Mouse (Mus musculus): Measurements from ENCODE around the gene Ndufaf5. TPM values are rescaled to one million over a fixed set of nuclear protein-coding genes. Genes with fewer than 3 reads are reported as not detected.
"Not testable (repeated sequence)": the region's sequence is repeated elsewhere in the genome, so short reads cannot be mapped to it uniquely, and the experiment has no call there.

Gene Ndufaf5
- 31.9 and 32.1 TPM in 2 replicates for polyA plus RNA-seq (2014; fragmentation: Nextera tagmentation; extraction: Ambion mirVana)

DNA sequence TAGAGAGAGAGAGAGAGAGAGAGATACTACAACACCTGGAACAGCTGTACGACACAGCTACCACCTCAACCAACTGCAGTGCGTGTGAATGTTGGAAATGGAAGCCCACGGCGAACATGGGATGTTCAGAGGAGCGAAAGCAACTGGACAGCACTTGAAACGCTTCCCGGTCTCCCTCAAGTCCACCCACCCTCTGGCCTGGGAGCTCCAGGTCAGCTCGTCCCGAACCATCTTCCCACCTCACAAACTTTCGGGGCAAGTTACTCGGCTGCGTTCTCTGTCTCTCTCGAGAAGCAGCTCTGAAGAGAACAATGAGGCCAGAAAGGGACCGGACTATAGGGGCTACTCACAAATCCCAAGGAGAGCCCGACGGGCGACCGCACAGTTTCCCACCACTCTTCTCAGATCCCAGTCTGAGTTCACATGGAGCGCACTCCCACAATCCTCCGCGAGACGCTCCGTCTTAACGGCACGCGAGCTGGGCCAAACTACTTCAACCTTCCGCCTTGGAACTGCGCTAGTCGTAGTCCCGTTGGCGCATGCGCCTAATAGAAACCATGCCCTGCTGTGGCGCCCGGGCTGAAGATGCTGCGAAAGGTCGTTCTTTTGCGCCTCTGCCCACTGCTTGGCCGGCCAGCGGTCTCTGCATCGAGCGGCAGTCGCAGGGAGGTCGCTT, at the start of gene Ndufaf5, which contains the start of gene Esf1:
Ndufaf5 (plus strand) TSS at position 523 of the 676 bp plus-strand sequence.
Esf1 (minus strand) TSS at position 438 of the 676 bp plus-strand sequence.
- DNase-seq (ENCODE audit: low spot score) (peak; percentile 97), ATAC-seq (ENCODE audit: low FRiP score) (peak; percentile 98)
- no peaks in the 10 kb centered on the region for H3K27me3 ChIP-seq (ENCODE audit: control insufficient read depth, insufficient read depth, low read length)
- 1% methylated on average over 43 of the region's 43 CpGs for WGBS
- H3K4me1 ChIP-seq (replicated peaks; ENCODE audit: control insufficient read depth, insufficient read depth, low read length), result peaks cover 2% of the 10 kb centered on the region; the same call in 1 of the 2 replicates
- no peak within 1 kb of the TSS for H3K27ac ChIP-seq (ENCODE audit: low read depth, low read length)
- peak within 1 kb of the TSS; percentile 72 for H3K9ac ChIP-seq (ENCODE audit: low read depth, low read length)
- H3K4me2 ChIP-seq (replicated peaks; ENCODE audit: low read depth, low read length), result peak within 1 kb of the TSS; percentile 46
- peak within 1 kb of the TSS; percentile 72 for H3K4me3 ChIP-seq (ENCODE audit: low read depth, low read length)
- H3K36me3 ChIP-seq (ENCODE audit: control insufficient read depth, insufficient read depth, low read length), result no peaks in the 10 kb centered on the region
- no peaks in the 10 kb centered on the region for H3K9me3 ChIP-seq (ENCODE audit: control insufficient read depth, low read length)

GRCm38 (mm10) chr2:140125516-140125915, 44.9 kb upstream of the Ndufaf5 start:
- no peaks in the 10 kb centered on the region for H3K4me1 ChIP-seq (replicated peaks; ENCODE audit: control insufficient read depth, insufficient read depth, low read length)
- no peaks in the 10 kb centered on the region for H3K36me3 ChIP-seq (ENCODE audit: control insufficient read depth, insufficient read depth, low read length)
- H3K9me3 ChIP-seq (ENCODE audit: control insufficient read depth, low read length), result no peaks in the 10 kb centered on the region
- H3K27me3 ChIP-seq (ENCODE audit: control insufficient read depth, insufficient read depth, low read length), result no peaks in the 10 kb centered on the region
- H3K9ac ChIP-seq (ENCODE audit: low read depth, low read length), result no peak overlapping the region
- no peak for DNase-seq (ENCODE audit: low spot score)
- no peak overlapping the region for H3K27ac ChIP-seq (ENCODE audit: low read depth, low read length)
- ATAC-seq (ENCODE audit: low FRiP score), result no peak
- no peak overlapping the region for H3K4me3 ChIP-seq (ENCODE audit: low read depth, low read length)
- H3K4me2 ChIP-seq (replicated peaks; ENCODE audit: low read depth, low read length), result no peak overlapping the region
- WGBS, result 86% methylated on average over 2 of the region's 2 CpGs

DNA sequence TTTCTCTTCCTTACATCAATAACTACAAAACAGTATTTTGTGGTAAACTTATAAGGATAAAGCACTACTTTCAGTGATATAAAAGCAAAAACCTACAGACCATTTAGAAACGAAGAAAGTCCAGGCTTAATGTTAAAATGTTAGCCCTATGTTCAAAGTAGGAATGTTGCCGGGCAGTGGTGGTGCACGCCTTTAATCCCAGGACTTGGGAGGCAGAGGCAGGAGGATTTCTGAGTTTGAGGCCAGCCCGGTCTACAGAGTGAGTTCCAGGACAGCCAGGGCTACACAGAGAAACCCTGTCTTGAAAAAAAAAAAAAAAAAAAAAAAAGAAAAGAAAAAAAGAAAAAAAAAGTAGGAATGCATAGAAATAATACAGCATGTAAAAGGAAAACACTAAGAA, 18.7 kb upstream of the Ndufaf5 start, which contains the start of gene Gm17374:
Gm17374 (plus strand) TSS at position 301 of the 400 bp plus-strand sequence.
- ATAC-seq (ENCODE audit: low FRiP score); H3K36me3 ChIP-seq (ENCODE audit: control insufficient read depth, insufficient read depth, low read length); H3K4me1 ChIP-seq (replicated peaks; ENCODE audit: control insufficient read depth, insufficient read depth, low read length); H3K4me3 ChIP-seq (ENCODE audit: low read depth, low read length); H3K9me3 ChIP-seq (ENCODE audit: control insufficient read depth, low read length); H3K27ac ChIP-seq (ENCODE audit: low read depth, low read length); H3K9ac ChIP-seq (ENCODE audit: low read depth, low read length); DNase-seq (ENCODE audit: low spot score); H3K27me3 ChIP-seq (ENCODE audit: control insufficient read depth, insufficient read depth, low read length); H3K4me2 ChIP-seq (replicated peaks; ENCODE audit: low read depth, low read length): not testable (repeated sequence)
- WGBS, result 91% methylated on average over 4 of the region's 4 CpGs

- DNase-seq (ENCODE audit: low spot score) (peak; percentile 26), ATAC-seq (ENCODE audit: low FRiP score) (no peak)
- H3K27me3 ChIP-seq (ENCODE audit: control insufficient read depth, insufficient read depth, low read length), result no peaks in the 10 kb centered on the region
- WGBS, result 77% methylated on average over 3 of the region's 3 CpGs
- H3K4me3 ChIP-seq (ENCODE audit: low read depth, low read length), result no peak overlapping the region
- no peak overlapping the region for H3K9ac ChIP-seq (ENCODE audit: low read depth, low read length)
- H3K27ac ChIP-seq (ENCODE audit: low read depth, low read length), result no peak overlapping the region
- no peaks in the 10 kb centered on the region for H3K9me3 ChIP-seq (ENCODE audit: control insufficient read depth, low read length)
- H3K4me2 ChIP-seq (replicated peaks; ENCODE audit: low read depth, low read length), result no peak overlapping the region
- no peaks in the 10 kb centered on the region for H3K4me1 ChIP-seq (replicated peaks; ENCODE audit: control insufficient read depth, insufficient read depth, low read length)
- no peaks in the 10 kb centered on the region for H3K36me3 ChIP-seq (ENCODE audit: control insufficient read depth, insufficient read depth, low read length)
Measured at GRCm38 (mm10) chr2:140159186-140159730, 11.2 kb upstream of the Ndufaf5 start.

DNA sequence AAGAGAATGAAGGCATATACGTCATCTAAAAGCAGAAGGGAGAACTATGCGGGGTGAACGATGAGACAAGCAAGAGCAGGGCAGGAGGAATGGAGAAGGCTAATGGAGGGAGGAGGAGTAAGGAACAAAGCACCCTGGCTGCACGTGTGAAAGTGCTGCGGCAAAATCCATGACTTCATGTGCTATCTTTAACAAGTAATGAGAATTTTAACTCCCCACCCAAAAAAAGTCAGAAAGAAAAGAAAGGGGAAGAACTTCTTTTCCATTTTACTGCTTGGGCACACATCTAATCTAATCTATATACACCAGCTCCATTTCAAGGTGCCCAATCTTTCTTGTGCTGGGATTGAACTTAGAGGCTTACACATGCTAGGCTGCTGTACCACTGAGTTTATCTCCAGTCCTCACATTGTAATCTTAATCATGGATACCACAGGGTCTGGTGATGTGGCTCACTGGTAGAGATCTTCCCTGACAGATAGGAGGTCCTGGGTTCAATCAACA, 7.0 kb upstream of the Ndufaf5 start:
- no peak overlapping the region for H3K4me3 ChIP-seq (ENCODE audit: low read depth, low read length)
- no peaks in the 10 kb centered on the region for H3K27me3 ChIP-seq (ENCODE audit: control insufficient read depth, insufficient read depth, low read length)
- H3K36me3 ChIP-seq (ENCODE audit: control insufficient read depth, insufficient read depth, low read length), result no peaks in the 10 kb centered on the region
- no peak for DNase-seq (ENCODE audit: low spot score)
- H3K4me1 ChIP-seq (replicated peaks; ENCODE audit: control insufficient read depth, insufficient read depth, low read length), result no peaks in the 10 kb centered on the region
- H3K9ac ChIP-seq (ENCODE audit: low read depth, low read length), result no peak overlapping the region
- H3K4me2 ChIP-seq (replicated peaks; ENCODE audit: low read depth, low read length), result no peak overlapping the region
- no peak for ATAC-seq (ENCODE audit: low FRiP score)
- WGBS, result 91% methylated on average over 5 of the region's 5 CpGs
- no peaks in the 10 kb centered on the region for H3K9me3 ChIP-seq (ENCODE audit: control insufficient read depth, low read length)
- H3K27ac ChIP-seq (ENCODE audit: low read depth, low read length), result no peak overlapping the region

GRCm38 (mm10) chr2:140169057-140169456, 1.4 kb upstream of the Ndufaf5 start:
- Histone ChIP-seq H3K9ac (ENCODE audit: low read depth, low read length) (no peak overlapping the region), H3K4me2 (replicated peaks; ENCODE audit: low read depth, low read length) (no peak overlapping the region), H3K4me3 (ENCODE audit: low read depth, low read length) (no peak overlapping the region), H3K36me3 (ENCODE audit: control insufficient read depth, insufficient read depth, low read length) (no peaks in the 10 kb centered on the region), H3K4me1 (replicated peaks; ENCODE audit: control insufficient read depth, insufficient read depth, low read length) (peaks cover 2% of the 10 kb centered on the region; the same call in 1 of the 2 replicates), H3K27me3 (ENCODE audit: control insufficient read depth, insufficient read depth, low read length) (no peaks in the 10 kb centered on the region), H3K27ac (ENCODE audit: low read depth, low read length) (no peak overlapping the region), H3K9me3 (ENCODE audit: control insufficient read depth, low read length) (no peaks in the 10 kb centered on the region)
- no peak for DNase-seq (ENCODE audit: low spot score)
- ATAC-seq (ENCODE audit: low FRiP score), result no peak
- WGBS, result 91% methylated on average over 1 of the region's 1 CpGs

DNA sequence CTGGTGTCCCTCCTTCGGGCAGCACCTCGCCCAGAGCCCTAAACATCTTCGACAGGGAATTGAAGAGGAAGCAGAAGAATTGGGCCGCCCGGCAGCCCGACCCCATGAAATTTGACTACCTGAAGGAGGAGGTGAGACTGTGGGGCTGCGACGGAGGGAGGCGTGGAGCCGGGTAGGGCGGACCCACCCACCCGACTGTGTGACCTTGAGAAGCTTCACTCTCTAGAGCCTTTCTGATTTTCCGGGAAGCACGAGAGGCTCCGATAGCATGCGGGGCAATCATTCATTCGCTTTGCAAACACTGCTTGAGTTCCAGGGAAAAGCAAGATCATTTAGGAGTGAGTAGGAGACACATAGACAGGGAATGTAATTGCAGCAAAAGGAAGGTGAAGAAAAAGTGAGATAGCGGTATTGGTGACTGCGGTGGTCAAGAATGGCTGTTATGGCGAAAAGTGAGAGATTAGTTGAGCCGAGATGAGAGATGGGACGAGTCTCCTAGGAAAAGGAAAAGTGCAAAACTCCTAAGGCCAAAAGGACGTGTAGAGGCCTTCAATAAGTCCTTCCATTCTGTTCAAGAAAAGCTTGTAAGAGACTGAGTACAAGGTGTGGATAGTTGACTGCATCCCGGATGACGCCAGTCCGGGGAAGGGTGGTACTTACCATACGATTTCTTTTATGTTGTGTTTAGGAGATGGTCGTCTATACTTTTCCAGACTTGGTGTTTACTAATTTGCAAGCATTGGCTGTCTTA, 529 bp downstream of the Ndufaf5 start:
- Histone ChIP-seq H3K4me2 (replicated peaks; ENCODE audit: low read depth, low read length) (peak overlapping the region; percentile 41), H3K27me3 (ENCODE audit: control insufficient read depth, insufficient read depth, low read length) (no peaks in the 10 kb centered on the region), H3K27ac (ENCODE audit: low read depth, low read length) (no peak overlapping the region), H3K4me3 (ENCODE audit: low read depth, low read length) (peak overlapping the region; percentile 72), H3K36me3 (ENCODE audit: control insufficient read depth, insufficient read depth, low read length) (no peaks in the 10 kb centered on the region), H3K9me3 (ENCODE audit: control insufficient read depth, low read length) (no peaks in the 10 kb centered on the region), H3K4me1 (replicated peaks; ENCODE audit: control insufficient read depth, insufficient read depth, low read length) (peaks cover 2% of the 10 kb centered on the region; the same call in 1 of the 2 replicates), H3K9ac (ENCODE audit: low read depth, low read length) (peak overlapping the region; percentile 72)
- ATAC-seq (ENCODE audit: low FRiP score), result peak; percentile 87
- DNase-seq (ENCODE audit: low spot score), result no peak
- WGBS, result 8% methylated on average over 28 of the region's 28 CpGs

- WGBS, result 89% methylated on average over 3 of the region's 3 CpGs
- DNase-seq (ENCODE audit: low spot score), result not testable (repeated sequence)
Measured at GRCm38 (mm10) chr2:140185685-140186210, 15.3 kb downstream of the Ndufaf5 start.

More at GRCm38 (mm10) chr2:140185685-140186210, 15.3 kb downstream of the Ndufaf5 start:
- not testable (repeated sequence) for H3K36me3 ChIP-seq (ENCODE audit: control insufficient read depth, insufficient read depth, low read length); H3K27me3 ChIP-seq (ENCODE audit: control insufficient read depth, insufficient read depth, low read length); H3K4me1 ChIP-seq (replicated peaks; ENCODE audit: control insufficient read depth, insufficient read depth, low read length); ATAC-seq (ENCODE audit: low FRiP score); H3K4me2 ChIP-seq (replicated peaks; ENCODE audit: low read depth, low read length); H3K27ac ChIP-seq (ENCODE audit: low read depth, low read length); H3K4me3 ChIP-seq (ENCODE audit: low read depth, low read length); H3K9ac ChIP-seq (ENCODE audit: low read depth, low read length); H3K9me3 ChIP-seq (ENCODE audit: control insufficient read depth, low read length)
